Mouse (Mus musculus) CH12.LX (cell line): ENCODE measurements around the gene Bri3bp. TPM values are rescaled to one million over a fixed set of nuclear protein-coding genes. Genes with fewer than 3 reads are reported as not detected.
A peak's percentile ranks its signal among the peaks of the same experiment; 100 is the strongest.

Experiments
- DNase-seq: peaks from one replicate; pipeline ENCODE4 v3.0.0-alpha.2; 2013; ENCODE audit errors: extremely low read depth
- H3K27ac ChIP-seq: 2 replicates; pipeline ENCODE4 v1.5.1; 2012; ENCODE audit warnings: low read depth, mild to moderate bottlenecking, control low read depth, moderate library complexity; ENCODE audit not compliant: insufficient read depth
- H3K27me3 ChIP-seq: replicated peaks from 2 replicates; pipeline ENCODE3; 2012; ENCODE audit warnings: inconsistent platforms
- H3K36me3 ChIP-seq, 2 experiments: replicated peaks in 1 of 2; 2 replicates each; pipeline versions ENCODE3 to v1.6.1; 2012; ENCODE audit warnings: inconsistent platforms in 1 of 2, low read length in 1 of 2, mild to moderate bottlenecking in 1 of 2, mixed read lengths in 1 of 2, moderate library complexity in 1 of 2; ENCODE audit not compliant: control insufficient read depth in 1 of 2, insufficient read depth in 1 of 2
- H3K4me1 ChIP-seq, 2 experiments: 2 replicates each; pipeline ENCODE4 v1.6.1; 2012; ENCODE audit warnings: inconsistent platforms in 1 of 2, moderate library complexity in 1 of 2; ENCODE audit not compliant: insufficient read depth in 2 of 2, control insufficient read depth in 1 of 2
- H3K4me2 ChIP-seq: 2 replicates; pipeline ENCODE4 v1.6.1; 2012; ENCODE audit warnings: low read depth, mild to moderate bottlenecking, control low read depth; ENCODE audit not compliant: poor library complexity, insufficient read depth, severe bottlenecking
- H3K4me3 ChIP-seq, 3 experiments: fragments of 150-350 bp in 1 of 3; sonication (generic) in 1 of 3; replicated peaks in 1 of 3; 2 replicates each; pipeline versions ENCODE3 to v1.5.1; 2011 to 2012; ENCODE audit warnings: low read depth in 2 of 3, low read length in 2 of 3, mild to moderate bottlenecking in 2 of 3, moderate library complexity in 2 of 3, control low read depth in 1 of 3, improper control_type of control experiment in 1 of 3, inconsistent platforms in 1 of 3, mixed read lengths in 1 of 3; ENCODE audit not compliant: poor library complexity in 1 of 3
- H3K79me2 ChIP-seq: replicated peaks from 2 replicates; pipeline ENCODE4 v1.6.1; 2012; ENCODE audit warnings: mild to moderate bottlenecking, moderate library complexity; ENCODE audit not compliant: control insufficient read depth, poor library complexity, insufficient read depth, severe bottlenecking; ENCODE audit errors: extremely low read depth
- H3K9ac ChIP-seq: 2 replicates; pipeline ENCODE4 v1.6.1; 2012; ENCODE audit warnings: low read depth, mild to moderate bottlenecking, control low read depth, moderate library complexity; ENCODE audit not compliant: insufficient read depth
- H3K9me3 ChIP-seq: replicated peaks from 2 replicates; pipeline ENCODE3; 2012; ENCODE audit warnings: low read length, inconsistent platforms, mixed read lengths
- BHLHE40 ChIP-seq: IDR thresholded peaks from 2 replicates; pipeline ENCODE4 v1.6.1; 2011; ENCODE audit warnings: mild to moderate bottlenecking, low read depth, low read length, improper control_type of control experiment
- CHD1 ChIP-seq: IDR thresholded peaks from 2 replicates; pipeline ENCODE4 v1.6.1; 2012; ENCODE audit warnings: low read depth, low read length, improper control_type of control experiment, inconsistent platforms
- CTCF ChIP-seq, 2 experiments: IDR thresholded peaks in 1 of 2; conservative IDR thresholded peaks in 1 of 2; 2 replicates each; pipeline ENCODE4 v1.5.1; 2011 to 2012; ENCODE audit warnings: low read depth in 2 of 2, low read length in 2 of 2, improper control_type of control experiment in 1 of 2, inconsistent platforms in 1 of 2, mild to moderate bottlenecking in 1 of 2, moderate library complexity in 1 of 2
- ELF1 ChIP-seq: IDR thresholded peaks from 2 replicates; pipeline ENCODE4 v1.6.1; 2014; ENCODE audit warnings: low read depth, mild to moderate bottlenecking, inconsistent platforms, low read length, improper control_type of control experiment
- ETS1 ChIP-seq: conservative IDR thresholded peaks from 2 replicates; pipeline ENCODE4 v1.6.1; 2012; ENCODE audit warnings: low read depth, mild to moderate bottlenecking, inconsistent platforms, low read length, improper control_type of control experiment, moderate library complexity
- KAT2A ChIP-seq: IDR thresholded peaks from 2 replicates; pipeline ENCODE4 v1.6.1; 2012; ENCODE audit warnings: low read length, improper control_type of control experiment, inconsistent platforms; ENCODE audit not compliant: insufficient replicate concordance
- MAFK ChIP-seq: IDR thresholded peaks from 2 replicates; pipeline ENCODE4 v1.6.1; 2011; ENCODE audit warnings: low read length, improper control_type of control experiment; ENCODE audit not compliant: insufficient replicate concordance
- MAZ ChIP-seq: IDR thresholded peaks from 2 replicates; pipeline ENCODE4 v1.6.1; 2012; ENCODE audit warnings: low read depth, mild to moderate bottlenecking, inconsistent platforms, low read length, improper control_type of control experiment, moderate library complexity
- MXI1 ChIP-seq: IDR thresholded peaks from 2 replicates; pipeline ENCODE4 v1.6.1; 2011; ENCODE audit warnings: mild to moderate bottlenecking, low read depth, low read length, improper control_type of control experiment
- MYC ChIP-seq: IDR thresholded peaks from 2 replicates; pipeline ENCODE4 v1.6.1; 2011; ENCODE audit warnings: low read depth, mild to moderate bottlenecking, improper control_type of control experiment, low read length
- PAX5 ChIP-seq: IDR thresholded peaks from 2 replicates; pipeline ENCODE4 v1.6.1; 2012; ENCODE audit warnings: low read length, inconsistent platforms, mixed read lengths
- POLR2A ChIP-seq: IDR thresholded peaks from 2 replicates; pipeline ENCODE4 v1.6.1; 2011; ENCODE audit warnings: low read depth, mild to moderate bottlenecking, improper control_type of control experiment, low read length
- POLR2AphosphoS2 ChIP-seq: IDR thresholded peaks from 2 replicates; pipeline ENCODE4 v1.6.1; 2011; ENCODE audit warnings: low read depth, low read length, improper control_type of control experiment
- RAD21 ChIP-seq: IDR thresholded peaks from 2 replicates; pipeline ENCODE4 v1.6.1; 2011; ENCODE audit warnings: low read depth, mild to moderate bottlenecking, low read length, improper control_type of control experiment, moderate library complexity
- TBP ChIP-seq: conservative IDR thresholded peaks from 2 replicates; pipeline ENCODE4 v1.6.1; 2011; ENCODE audit warnings: low read depth, low read length, improper control_type of control experiment
- TCF12 ChIP-seq: IDR thresholded peaks from 2 replicates; pipeline ENCODE4 v1.6.1; 2014; ENCODE audit warnings: low read depth, mild to moderate bottlenecking, inconsistent platforms, low read length, improper control_type of control experiment
- USF1 ChIP-seq: IDR thresholded peaks from 2 replicates; pipeline ENCODE4 v1.6.1; 2014; ENCODE audit warnings: low read depth, mild to moderate bottlenecking, inconsistent platforms, low read length, improper control_type of control experiment
- ZC3H11A ChIP-seq: IDR thresholded peaks from 2 replicates; pipeline ENCODE4 v1.6.1; 2012; ENCODE audit warnings: low read depth, mild to moderate bottlenecking, inconsistent platforms, low read length, improper control_type of control experiment
- ZKSCAN1 ChIP-seq: IDR thresholded peaks from 2 replicates; pipeline ENCODE4 v1.6.1; 2012; ENCODE audit warnings: low read depth, inconsistent platforms, low read length, improper control_type of control experiment, borderline replicate concordance
- ZMIZ1 ChIP-seq: IDR thresholded peaks from 2 replicates; pipeline ENCODE4 v1.6.1; 2012; ENCODE audit warnings: low read depth, mild to moderate bottlenecking, inconsistent platforms, low read length, improper control_type of control experiment
- dilution Hi-C: fragments of 300-500 bp; cut with MboI; formaldehyde crosslinking; loops from 2 replicates; pipeline ENCODE4 v1.14.3; 2020; ENCODE audit warnings: low sequenced_read_pairs; ENCODE audit not compliant: extremely low pct_unique_long_range_greater_than_20kb, extremely low pct_ligation_motif_present
- in situ Hi-C: fragments of 300-500 bp; cut with MboI; formaldehyde crosslinking; loops from 3 replicates; pipeline ENCODE4 v1.14.3; 2019; ENCODE audit warnings: low sequenced_read_pairs, low pct_ligation_motif_present, low pct_unique_long_range_greater_than_20kb, mixed read lengths
- polyA plus RNA-seq: library from polyadenylated mRNA; unstranded; fragments of >175 nt; gene quantifications from 2 replicates; pipeline ENCODE4 v1.2.1, GENCODE M21; 2012; ENCODE audit warnings: low read depth; ENCODE audit not compliant: insufficient read length
- total RNA-seq, 2 experiments: library from RNA; depleted of rRNA; stranded (reverse); fragments of 300-350 nt in 1 of 2; fragments of >200 nt in 1 of 2; gene quantifications; 2 replicates each; pipeline ENCODE4 v1.2.3; 2012 to 2014

Gene Bri3bp
- total and polyA plus RNA-seq, 3 experiments = 37.7 to 147 (median 49.6) TPM

- TF ChIP-seq USF1 = no peak
- TF ChIP-seq BHLHE40 = no peak
- TF ChIP-seq CTCF (conservative IDR thresholded peaks at IDR 0.05 in 1 of 2, IDR thresholded peaks at IDR 0.05 in 1 of 2; ENCODE audit: low read depth in 2 of 2, low read length in 2 of 2) = no peak
- TF ChIP-seq POLR2A = no peak
- 0 out of 2 replicates have a peak, but pooled peaks have one; percentile 18 for TF ChIP-seq ELF1
- TF ChIP-seq PAX5 = no peak
- TF ChIP-seq KAT2A = no peak
- peak; percentile 18; the same call in 1 of the 2 replicates for TF ChIP-seq MXI1
Observed at GRCm38 (mm10) chr5:125442136-125442995, 998 bp downstream of the Bri3bp start (continued).

- dilution Hi-C loops = no loop called here
- Histone ChIP-seq H3K27ac (no peak overlapping the region), H3K36me3 (peaks cover 6 to 45% of the 10 kb centered on the region in 2 experiments), H3K4me2 (no peak overlapping the region), H3K4me3 (peak overlapping the region in 1 of 3 experiments; percentile 87), H3K27me3 (no peaks in the 10 kb centered on the region), H3K79me2 (peaks cover 63% of the 10 kb centered on the region), H3K9me3 (peaks cover 2% of the 10 kb centered on the region), H3K4me1 (peaks cover 3 to 43% of the 10 kb centered on the region in 2 experiments; a peak in 3 of 4 replicates), H3K9ac (no peak overlapping the region)
- DNase-seq = no peak
- TF ChIP-seq BHLHE40 = no peak
- TF ChIP-seq MAZ = no peak
- TF ChIP-seq ZKSCAN1 = no peak
- peak; percentile 8 for TF ChIP-seq RAD21
- TF ChIP-seq TCF12 = no peak
- no peak for TF ChIP-seq MAFK
- TF ChIP-seq ELF1 = no peak
- no peak for TF ChIP-seq ETS1
- peak; percentile 55; the same call in 1 of the 2 replicates for TF ChIP-seq MYC
- TF ChIP-seq ZMIZ1 = no peak
- no peak for TF ChIP-seq ZC3H11A
- no peak for TF ChIP-seq USF1
- TF ChIP-seq MXI1 = no peak
- no peak for TF ChIP-seq CHD1
- TF ChIP-seq POLR2AphosphoS2 = no peak
- TF ChIP-seq TBP = no peak
- TF ChIP-seq CTCF (conservative IDR thresholded peaks at IDR 0.05 in 1 of 2, IDR thresholded peaks at IDR 0.05 in 1 of 2; ENCODE audit: low read depth in 2 of 2, low read length in 2 of 2) = peak; percentile 29 to 53; a peak in 2 of 4 replicates
- in situ Hi-C loops = no loop called here
Observed at GRCm38 (mm10) chr5:125443335-125443734, 2.0 kb downstream of the Bri3bp start.
